Mouse (Mus musculus) layer of hippocampus, adult 18-20 months (tissue): Measurements from ENCODE around the gene Mfap3l. TPM values are rescaled to one million over a fixed set of nuclear protein-coding genes. Genes with fewer than 3 reads are reported as not detected.
"Not testable (repeated sequence)": the region's sequence is repeated elsewhere in the genome, so short reads cannot be mapped to it uniquely, and the experiment has no call there.

Experiments used
- DNase-seq, 2 experiments: peaks; one replicate each; pipeline ENCODE4 v3.0.0; 2022; ENCODE audit warnings: low spot score in 2 of 2
- total RNA-seq, 2 experiments: library from RNA; stranded (reverse); gene quantifications; 2 replicates each; pipeline ENCODE4 v1.2.3; 2021

Mfap3l gene
- total RNA-seq, 2 experiments from 2014 or later, result 46.6 to 50.4 TPM

DNA sequence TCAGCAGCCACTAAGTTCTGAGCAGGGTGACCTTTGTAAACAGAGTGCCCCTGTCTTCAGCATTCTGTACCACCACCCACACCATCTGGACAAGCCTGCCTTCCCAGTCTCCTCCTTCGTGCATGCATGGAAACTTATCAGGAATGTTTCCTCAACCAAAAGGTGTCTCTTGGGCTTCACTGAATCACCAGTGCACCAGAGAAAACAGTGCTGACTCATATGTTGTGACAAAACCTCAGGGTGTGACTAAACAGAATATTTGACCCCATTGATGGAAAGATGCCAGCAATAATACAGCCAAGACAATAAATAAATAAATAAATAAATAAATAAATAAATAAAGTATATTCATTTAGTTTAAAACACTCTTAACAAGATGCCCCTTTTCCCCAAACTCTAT is 16.5 kb downstream of the Mfap3l start:
- no peak for DNase-seq

DNA sequence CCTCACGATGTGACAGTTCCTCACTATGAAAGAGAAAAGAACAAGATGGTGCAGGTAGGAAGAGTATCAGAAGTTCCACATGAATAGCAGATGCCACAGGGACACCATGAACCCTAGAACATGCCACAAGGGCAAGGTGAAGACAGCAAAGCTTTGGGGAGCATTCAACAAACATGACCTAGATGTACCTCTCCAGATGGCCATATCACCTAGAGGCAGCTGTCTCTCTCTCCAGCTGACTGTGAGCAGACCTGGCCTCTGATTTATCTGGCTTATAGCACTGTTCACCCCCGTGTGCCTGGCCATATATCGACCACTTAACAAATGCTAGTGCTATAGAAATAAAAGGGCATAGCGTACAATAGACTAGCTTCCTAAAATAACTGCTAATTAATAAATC is 17.5 kb downstream of the Mfap3l start:
- no peak for DNase-seq

DNA sequence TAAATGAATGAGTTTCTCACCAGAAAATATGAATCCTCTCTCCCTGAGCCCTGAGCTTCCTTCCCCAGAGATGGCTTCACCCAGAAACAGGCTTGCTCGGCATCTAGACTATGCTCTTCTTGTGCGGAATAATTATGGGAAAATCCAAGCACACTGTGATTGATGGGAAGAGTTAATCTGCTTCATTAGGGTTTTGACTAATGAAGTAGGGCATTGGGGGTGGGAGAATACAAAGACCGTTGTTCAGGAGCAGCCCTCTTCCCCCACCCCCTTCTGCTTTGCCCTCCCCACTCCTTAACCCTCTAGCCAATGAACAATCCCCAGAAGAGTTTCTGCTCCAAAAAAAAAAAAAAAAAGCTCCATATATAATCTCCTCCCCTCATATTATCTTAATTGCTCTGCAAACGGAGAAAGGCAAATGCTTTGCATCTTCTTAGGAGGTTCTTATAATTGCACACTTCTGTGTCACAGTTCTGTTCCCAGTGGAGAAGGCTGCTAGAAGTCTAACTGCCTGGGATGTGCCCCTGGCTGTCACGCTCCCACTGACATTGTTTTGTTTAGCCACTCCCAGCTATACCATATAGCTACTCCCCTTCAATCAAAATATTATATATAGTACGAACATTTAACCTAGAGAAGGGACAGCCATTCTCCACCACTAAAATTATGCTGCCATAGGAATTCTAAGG is 24.9 kb downstream of the Mfap3l start:
- DNase-seq, result no peak

DNA sequence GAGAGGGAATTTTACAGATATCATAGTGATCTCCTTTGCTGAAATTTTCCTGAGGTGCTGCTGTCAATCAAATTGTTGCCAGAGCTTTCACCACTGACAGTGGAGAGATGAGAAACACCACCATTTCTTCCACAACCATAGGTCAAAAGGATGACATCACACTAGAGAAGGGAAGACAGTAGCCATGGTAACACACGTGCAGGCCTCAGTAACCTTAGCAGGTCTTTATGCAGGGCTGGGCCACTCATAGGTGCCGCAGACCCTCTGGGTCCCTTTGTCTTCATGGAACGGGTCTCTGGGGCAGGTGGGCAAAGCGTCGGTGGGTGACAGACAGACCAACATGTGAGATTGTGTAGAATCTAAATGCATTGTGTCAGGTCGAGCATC is 25.5 kb downstream of the Mfap3l start:
- no peak for DNase-seq

DNA sequence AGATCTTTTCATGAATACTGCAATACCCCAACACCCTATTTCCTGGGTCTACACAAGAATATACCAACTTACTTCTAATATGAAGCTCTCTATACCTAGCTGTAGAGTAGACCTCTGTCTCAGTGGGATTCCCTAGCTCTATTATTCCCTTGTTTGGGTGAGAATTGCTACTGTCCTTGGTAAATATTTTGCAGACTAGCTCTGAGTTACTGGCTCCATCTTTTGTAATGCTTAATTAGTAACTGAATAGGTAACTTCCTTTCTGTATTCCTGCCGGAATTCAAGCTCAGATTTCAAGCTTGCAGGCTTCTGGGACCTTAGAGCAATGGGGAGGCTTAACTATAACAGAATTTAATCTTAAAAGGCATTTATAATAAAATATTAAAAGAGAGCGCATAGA is 26.1 kb downstream of the Mfap3l start:
- DNase-seq, result not testable (repeated sequence)

DNA sequence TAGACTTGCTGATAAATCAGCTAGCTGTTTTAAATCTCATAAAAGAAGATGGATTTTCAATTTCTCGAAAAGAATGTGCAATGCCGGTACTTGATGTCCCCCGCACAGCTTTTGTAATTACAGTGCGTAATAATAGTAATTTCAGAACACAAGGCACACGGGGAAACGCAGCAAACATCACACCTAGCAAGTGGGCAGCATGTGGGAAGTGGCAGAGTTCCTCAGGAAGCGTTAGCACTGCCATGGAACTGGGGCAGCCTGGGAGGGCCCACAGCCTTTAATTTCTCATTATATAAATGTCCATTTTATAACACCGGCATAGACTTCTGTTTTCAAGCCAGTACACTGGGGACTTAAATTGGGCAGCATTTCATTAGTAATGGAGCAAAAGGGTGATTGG is 27.1 kb downstream of the Mfap3l start:
- peak in 1 of 2 experiments; percentile 29 for DNase-seq

DNA sequence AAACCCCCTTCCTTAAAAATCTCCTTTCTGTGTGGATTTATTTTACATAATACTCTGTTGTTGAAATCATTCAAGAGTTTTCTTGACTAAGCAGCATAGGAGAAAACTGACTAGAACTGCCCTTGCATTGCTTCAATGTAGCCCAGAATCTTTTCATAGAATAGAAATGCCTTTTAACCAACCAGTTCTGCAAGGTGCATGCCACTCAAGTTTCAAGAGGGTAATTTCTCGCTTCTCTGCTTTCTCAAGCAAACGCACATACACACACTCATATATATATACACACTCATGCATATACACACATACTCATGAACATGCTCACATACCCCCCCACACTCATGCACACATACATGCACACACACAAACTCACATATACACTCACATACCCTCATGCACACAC is 28.6 kb downstream of the Mfap3l start:
- no peak for DNase-seq

DNA sequence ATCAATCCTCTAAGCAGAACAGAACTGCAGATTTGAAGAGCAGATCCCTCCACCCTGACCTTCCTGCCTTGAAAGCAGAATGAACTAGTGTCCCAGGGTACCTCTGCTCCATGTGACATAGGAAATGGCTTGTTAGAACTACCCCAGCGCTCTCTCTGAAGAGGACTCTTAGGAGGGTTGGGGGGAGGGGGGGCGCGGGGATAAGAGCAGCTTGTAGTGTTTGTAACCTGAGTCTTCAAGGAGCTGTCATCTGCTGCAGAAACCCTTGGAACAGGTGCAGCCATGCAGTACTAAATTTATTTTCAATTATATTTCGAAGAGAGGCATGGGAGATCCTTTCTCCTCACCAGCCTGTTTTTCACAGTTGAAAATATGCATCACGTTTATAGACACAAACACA is 30.9 kb downstream of the Mfap3l start:
- no peak for DNase-seq

DNA sequence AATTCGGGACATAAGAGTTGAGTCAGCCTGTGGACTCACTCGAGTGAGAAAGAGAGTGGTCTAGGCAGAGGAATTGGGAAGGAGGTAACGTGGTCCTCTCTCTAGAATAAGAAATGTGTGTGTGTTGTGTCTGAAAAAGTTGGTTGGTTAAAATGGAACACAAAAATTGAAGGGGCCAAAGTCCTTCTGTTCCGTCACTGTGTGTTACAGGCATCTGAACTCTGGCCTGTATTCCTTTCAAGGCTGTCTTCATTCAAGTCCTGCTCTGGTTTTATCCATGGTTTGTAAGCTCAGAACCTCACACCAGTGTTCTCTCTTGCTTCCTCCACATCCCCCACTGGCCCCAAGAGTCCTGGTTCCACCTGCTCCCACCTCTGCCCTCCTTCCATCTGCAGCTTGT is 33.2 kb downstream of the Mfap3l start:
- DNase-seq, result no peak

DNA sequence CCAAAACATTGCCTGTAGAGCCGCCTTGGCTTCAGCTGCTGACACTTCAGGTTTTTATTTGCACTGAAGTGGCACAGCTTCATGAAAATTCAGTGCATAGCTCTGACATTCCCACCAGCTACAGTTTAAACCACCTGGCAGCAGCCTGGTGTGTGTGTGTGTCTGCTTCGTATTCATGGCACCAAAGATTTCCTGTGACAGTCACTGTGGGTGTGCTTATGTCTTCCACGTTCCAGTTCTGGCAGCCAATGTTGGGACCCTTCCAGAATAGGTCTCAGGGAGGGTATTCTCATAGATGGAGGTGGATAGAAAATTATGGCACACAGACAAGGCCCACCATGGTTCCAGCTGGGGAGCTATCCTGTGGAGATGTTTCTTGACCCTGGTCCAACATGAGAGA is 34.2 kb downstream of the Mfap3l start:
- no peak for DNase-seq

DNA sequence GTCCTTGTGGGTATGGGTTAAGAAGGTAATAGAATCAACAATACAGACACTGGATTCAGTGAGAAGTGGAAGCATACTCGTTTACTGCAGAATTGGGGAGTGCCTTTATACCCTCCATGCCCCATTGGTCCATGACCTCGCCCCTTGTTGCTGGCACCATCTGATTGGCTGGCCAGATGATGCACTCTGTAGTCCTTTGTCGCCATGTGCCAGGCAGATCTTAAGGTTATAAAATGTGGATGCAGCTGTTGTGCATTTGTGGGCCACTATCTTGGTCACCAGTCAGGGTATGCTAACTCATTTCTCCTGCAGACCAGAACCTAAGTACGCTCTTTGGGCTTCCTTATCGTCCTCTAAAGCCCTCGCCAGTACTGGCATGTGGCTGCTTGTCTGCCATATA is 46.0 kb downstream of the Mfap3l start:
- no peak for DNase-seq

DNA sequence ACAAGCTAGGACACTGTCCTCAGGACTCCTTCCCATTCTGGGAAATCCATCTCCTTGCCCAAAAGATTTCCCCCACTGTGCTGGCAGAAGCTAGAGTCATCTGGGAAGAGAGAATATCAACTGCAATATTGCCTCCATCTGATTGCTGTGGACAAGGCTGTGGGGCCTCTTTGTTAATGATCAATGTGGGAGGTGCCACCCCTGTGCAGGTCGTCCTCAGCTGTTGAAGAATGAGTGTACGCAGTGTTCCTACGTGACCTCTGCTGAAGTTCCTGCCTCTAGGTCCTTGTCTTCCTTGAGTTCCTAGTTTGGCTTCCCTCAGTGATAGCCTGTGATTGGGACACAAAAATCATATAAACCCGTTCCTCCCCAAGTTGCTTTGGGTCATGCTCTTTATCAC is 49.2 kb downstream of the Mfap3l start:
- no peak for DNase-seq

DNA sequence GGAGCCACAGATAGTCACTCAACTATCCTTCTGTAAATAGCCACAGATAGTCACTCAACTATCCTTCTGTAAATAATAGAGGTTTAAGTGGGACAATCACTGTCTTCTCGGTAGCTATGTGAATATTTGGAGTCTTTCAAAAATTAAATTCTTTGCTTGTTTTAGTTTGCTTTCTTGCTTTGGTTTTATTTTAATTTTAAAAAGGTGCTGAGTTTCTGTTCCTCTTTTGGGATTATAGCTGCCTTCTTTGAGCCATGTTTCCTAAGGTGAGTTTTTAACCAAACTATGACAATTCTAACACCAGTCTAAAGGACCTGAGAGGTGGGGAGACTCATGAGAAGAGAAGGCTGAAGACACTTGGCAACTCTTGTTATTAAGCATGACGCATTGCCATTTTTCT is 49.7 kb downstream of the Mfap3l start:
- DNase-seq, result no peak

DNA sequence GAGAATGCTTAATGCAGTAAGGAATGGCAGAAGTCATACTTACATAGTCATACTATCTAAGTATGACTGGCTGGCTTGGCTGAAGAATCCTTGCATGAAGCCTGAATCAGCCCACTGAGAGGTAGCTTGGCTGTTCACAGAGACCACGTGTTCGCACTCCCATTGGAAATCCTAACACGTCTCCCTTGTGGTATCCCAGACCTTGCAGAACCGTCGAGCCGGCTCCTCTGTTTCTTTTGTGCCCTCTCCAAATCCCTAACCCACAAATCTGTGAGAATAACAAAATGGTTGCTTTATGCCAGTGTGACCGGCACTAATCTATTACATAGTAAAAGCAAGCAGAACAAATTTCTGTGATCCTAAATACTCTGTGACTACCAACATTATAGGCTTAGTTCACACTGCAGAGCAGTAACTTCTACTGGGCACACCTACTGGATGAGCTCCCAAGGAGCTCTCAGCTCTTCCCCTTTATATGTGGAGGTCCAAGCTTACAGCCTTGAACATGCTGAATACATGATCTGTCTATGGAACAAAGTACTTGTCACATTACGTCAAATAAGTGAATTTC is 79.0 kb downstream of the Mfap3l start:
- no peak for DNase-seq

DNA sequence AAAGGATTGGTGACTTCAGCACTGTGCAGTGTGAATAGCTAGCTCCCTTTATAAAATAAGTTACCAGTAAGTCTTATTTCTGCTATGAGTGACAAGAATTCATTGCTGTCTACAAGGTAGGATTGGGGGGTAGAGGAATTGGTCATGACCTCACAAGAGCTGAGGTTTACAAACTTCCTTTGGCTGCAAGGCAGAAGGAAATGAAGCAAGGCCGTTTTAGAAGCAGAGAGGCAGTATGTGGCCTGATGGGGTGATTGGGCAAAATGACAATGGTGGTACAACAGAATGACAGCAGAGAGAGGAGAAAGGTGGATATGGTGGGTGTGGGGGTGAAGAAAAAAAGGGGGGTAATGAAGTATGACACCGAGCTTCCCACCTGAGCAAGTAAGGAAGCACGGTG is 82.1 kb downstream of the Mfap3l start:
- DNase-seq, result no peak

DNA sequence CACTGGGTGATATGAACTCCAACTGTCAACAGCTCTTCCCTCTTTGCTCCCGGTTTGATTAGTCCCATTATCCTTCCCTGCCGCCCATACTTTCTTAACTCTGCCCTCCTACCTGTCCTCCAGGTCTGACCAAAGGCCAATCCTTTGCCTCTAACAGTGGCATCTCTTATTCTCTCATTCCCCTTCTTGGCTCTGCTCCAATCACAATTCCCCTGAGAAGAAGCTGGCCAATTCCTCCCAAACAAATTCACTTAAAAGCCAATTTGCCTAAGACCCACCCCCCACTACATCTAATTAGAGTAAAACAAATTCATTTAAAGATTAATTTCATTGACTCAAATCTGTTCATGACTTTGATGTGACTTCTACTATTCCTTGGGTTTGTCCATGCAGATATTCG is 86.1 kb downstream of the Mfap3l start:
- no peak for DNase-seq

Other genes starting within 250 kb of the Mfap3l start
- gene Gm10283, start 129.6 kb upstream of the Mfap3l start, total RNA-seq, result not detected
- gene Aadat, start 126.9 kb upstream of the Mfap3l start, total RNA-seq, result under 1 TPM in 1 of 2 experiments, not detected in 1; 0.53 TPM